ENCODE assay signal across 26 mouse cellular contexts in the genomic region with DNA sequence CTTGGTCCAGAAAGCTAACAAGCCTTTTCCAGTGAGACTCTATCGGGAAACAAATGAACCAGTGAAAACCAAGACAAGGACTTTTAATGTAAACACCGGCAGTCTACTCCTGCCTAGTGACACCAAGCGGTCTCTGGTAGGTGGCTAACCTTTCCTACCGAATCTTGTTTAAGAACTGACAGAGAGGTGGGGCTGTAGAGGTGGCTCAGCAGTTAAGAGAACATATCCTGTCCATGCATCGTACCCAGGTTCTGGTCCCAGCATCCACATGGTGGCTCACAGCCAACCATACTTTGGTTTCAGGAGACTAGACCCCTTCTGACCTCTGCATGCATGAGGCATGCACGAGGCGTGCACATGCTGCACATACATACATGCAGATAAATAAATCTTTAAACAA. TPM values are rescaled to one million over a fixed set of nuclear protein-coding genes. Genes with fewer than 3 reads are reported as not detected.
A peak's percentile ranks its signal among the peaks of the same experiment; 100 is the strongest.
DNase-seq lines count a peak whose midpoint lies in the region; ATAC-seq and TF ChIP-seq lines count a peak whose summit lies in the region.
"Had no signal": no experiment of that assay in that cellular context is flagged by ENCODE, and none has a peak within 500 bp of the region (broad histone marks: within the 10 kb centered on the region; RNA-seq: fewer than 3 reads in every experiment).

No protein-coding gene starts in this region.

- TF ChIP-seq RAD21 in CH12.LX (IDR thresholded peaks at IDR 0.05; ENCODE audit: low read depth, low read length): no peak

- ATAC-seq in heart, postnatal 0 days (ENCODE audit: insufficient read depth, low read depth): no peak
- ATAC-seq: forebrain, embryonic 15.5 days; hindbrain, postnatal 0 days had no signal

- dilution Hi-C loops in CH12.LX (cut with MboI; ENCODE audit: extremely low pct_ligation_motif_present, extremely low pct_unique_long_range_greater_than_20kb, low sequenced_read_pairs): no loop called here

- H3K4me3 ChIP-seq in heart, postnatal 0 days (ENCODE audit: low read depth, low read length): no peak overlapping the region
- H3K4me3 ChIP-seq in CH12.LX (replicated peaks in 1 of 3; ENCODE audit: low read depth in 2 of 3, low read length in 2 of 3, poor library complexity in 1 of 3): no peak overlapping the region
- H3K4me3 ChIP-seq in small intestine, adult 2 months (ENCODE audit: low read depth, low read length): no peak overlapping the region
- H3K4me3 ChIP-seq in lung, adult 2 months (replicated peaks; ENCODE audit: extremely low read depth, low read depth, low read length): no peak overlapping the region
- H3K4me3 ChIP-seq: embryonic facial prominence, embryonic 15.5 days; forebrain, embryonic 15.5 days; heart, adult 2 months; hindbrain, embryonic 13.5 days had no signal

- H3K4me1 ChIP-seq in heart, postnatal 0 days (ENCODE audit: control insufficient read depth, insufficient read depth): no peaks in the 10 kb centered on the region
- peaks cover 6 to 38% of the 10 kb centered on the region in 2 experiments for H3K4me1 ChIP-seq in CH12.LX (ENCODE audit: control insufficient read depth in 1 of 2, insufficient read depth in 2 of 2)
- H3K4me1 ChIP-seq in small intestine, adult 2 months (ENCODE audit: control insufficient read depth, insufficient read depth, insufficient read length, low read length): no peaks in the 10 kb centered on the region
- no peaks in the 10 kb centered on the region for H3K4me1 ChIP-seq in lung, adult 2 months (ENCODE audit: control insufficient read depth, insufficient read depth, low read length)
- H3K4me1 ChIP-seq: embryonic facial prominence, embryonic 15.5 days; forebrain, embryonic 15.5 days; hindbrain, embryonic 13.5 days had no signal

- H3K36me3 ChIP-seq in heart, postnatal 0 days (replicated peaks; ENCODE audit: control insufficient read depth, insufficient read depth, low read length): peaks cover 91% of the 10 kb centered on the region
- H3K36me3 ChIP-seq in CH12.LX (replicated peaks in 1 of 2; ENCODE audit: control insufficient read depth in 1 of 2, insufficient read depth in 1 of 2, low read length in 1 of 2): peaks cover 74 to 96% of the 10 kb centered on the region in 2 experiments
- H3K36me3 ChIP-seq in small intestine, adult 2 months (ENCODE audit: control insufficient read depth, insufficient read depth, low read length): peaks cover 38% of the 10 kb centered on the region

- WGBS in heart, postnatal 0 days: 90% methylated on average over 7 of the region's 7 CpGs
- WGBS in small intestine, adult 2 months: 82% methylated on average over 7 of the region's 7 CpGs
- 81% methylated on average over 7 of the region's 7 CpGs for WGBS in lung, adult 2 months

- no peak overlapping the region for H3K4me2 ChIP-seq in heart, postnatal 0 days (ENCODE audit: low read depth, low read length)
- H3K4me2 ChIP-seq in CH12.LX (ENCODE audit: insufficient read depth, low read depth, poor library complexity, severe bottlenecking): 0 out of 2 replicates have a peak overlapping the region, but pooled peaks have one; percentile 9
- H3K4me2 ChIP-seq: embryonic facial prominence, embryonic 15.5 days; forebrain, embryonic 15.5 days; heart, embryonic 11.5 days; hindbrain, embryonic 13.5 days had no signal

- TF ChIP-seq POLR2A in CH12.LX (IDR thresholded peaks at IDR 0.05; ENCODE audit: low read depth, low read length): no peak
- no peak for TF ChIP-seq POLR2A in small intestine, adult 2 months (IDR thresholded peaks at IDR 0.05; ENCODE audit: low read depth, low read length)
- no peak for TF ChIP-seq POLR2A in lung, adult 2 months (IDR thresholded peaks at IDR 0.05; ENCODE audit: borderline replicate concordance, extremely low read depth, low read depth, low read length)

- TF ChIP-seq CTCF in heart, postnatal 0 days (IDR thresholded peaks at IDR 0.05; ENCODE audit: low read depth): no peak
- no peak for TF ChIP-seq CTCF in CH12.LX (conservative IDR thresholded peaks at IDR 0.05 in 1 of 2, IDR thresholded peaks at IDR 0.05 in 1 of 2; ENCODE audit: low read depth in 2 of 2, low read length in 2 of 2)
- TF ChIP-seq CTCF in small intestine, adult 2 months (IDR thresholded peaks at IDR 0.05; ENCODE audit: extremely low read depth, insufficient read length, insufficient replicate concordance, low read depth, low read length): no peak
- TF ChIP-seq CTCF in lung, adult 2 months (IDR thresholded peaks at IDR 0.05; ENCODE audit: insufficient read depth, low read length): no peak

- no peak for DNase-seq in heart, postnatal 0 days (ENCODE audit: low spot score)
- DNase-seq in heart, postnatal 36 days: no peak
- DNase-seq in CH12.LX (ENCODE audit: extremely low read depth): no peak
- DNase-seq in thymus, postnatal 25 days: peak; percentile 64
- no peak for DNase-seq in cerebellum, postnatal 25 days
- no peak for DNase-seq in lung, adult 2 months
- DNase-seq: adrenal gland, adult 8-10 months; adrenal gland, postnatal 36 days; cerebellum, adult 11 months; cerebellum, adult 8-10 months; cerebellum, postnatal 36 days; gastrocnemius, postnatal 14 days; heart, adult 2 months; heart, postnatal 10 days had no signal

- H3K27ac ChIP-seq in heart, postnatal 0 days (ENCODE audit: low read depth): peak overlapping the region; percentile 70; the same call in 1 of the 2 replicates
- H3K27ac ChIP-seq in CH12.LX (ENCODE audit: insufficient read depth, low read depth): peak overlapping the region; percentile 79
- H3K27ac ChIP-seq in small intestine, adult 2 months (ENCODE audit: insufficient read depth, low read depth, low read length): peak overlapping the region; percentile 55; the same call in 1 of the 2 replicates
- H3K27ac ChIP-seq: embryonic facial prominence, embryonic 15.5 days; forebrain, embryonic 15.5 days; heart, adult 2 months; hindbrain, embryonic 13.5 days; hindbrain, postnatal 0 days had no signal

- H3K27me3 ChIP-seq in heart, postnatal 0 days (ENCODE audit: control insufficient read depth, insufficient read depth, low read length): no peaks in the 10 kb centered on the region
- no peaks in the 10 kb centered on the region for H3K27me3 ChIP-seq in CH12.LX (replicated peaks)
- no peaks in the 10 kb centered on the region for H3K27me3 ChIP-seq in small intestine, adult 2 months (ENCODE audit: control insufficient read depth, insufficient read depth, low read length)
- H3K27me3 ChIP-seq: embryonic facial prominence, embryonic 15.5 days; forebrain, embryonic 15.5 days; hindbrain, embryonic 13.5 days had no signal

- no peak overlapping the region for H3K9ac ChIP-seq in heart, postnatal 0 days (replicated peaks; ENCODE audit: low read depth, low read length)
- H3K9ac ChIP-seq in CH12.LX (ENCODE audit: insufficient read depth, low read depth): no peak overlapping the region
- H3K9ac ChIP-seq: embryonic facial prominence, embryonic 15.5 days; forebrain, embryonic 15.5 days; hindbrain, embryonic 13.5 days had no signal

- intact Hi-C loops in heart, postnatal 36 days (cut with DNase I): no loop called here

- H3K9me3 ChIP-seq in heart, postnatal 0 days (replicated peaks; ENCODE audit: control insufficient read depth, low read length): no peaks in the 10 kb centered on the region
- H3K9me3 ChIP-seq in CH12.LX (replicated peaks; ENCODE audit: low read length): no peaks in the 10 kb centered on the region
- H3K9me3 ChIP-seq: embryonic facial prominence, embryonic 15.5 days; forebrain, embryonic 15.5 days; hindbrain, embryonic 13.5 days had no signal

- no peak for TF ChIP-seq EP300 in heart, postnatal 0 days (IDR thresholded peaks at IDR 0.05; ENCODE audit: low read depth)
- TF ChIP-seq EP300 in CH12.LX (IDR thresholded peaks at IDR 0.05; ENCODE audit: low read length): no peak

- no peaks in the 10 kb centered on the region for H3K79me2 ChIP-seq in CH12.LX (replicated peaks; ENCODE audit: control insufficient read depth, extremely low read depth, insufficient read depth, poor library complexity, severe bottlenecking)

- in situ Hi-C loops in CH12.LX (cut with MboI; ENCODE audit: low pct_ligation_motif_present, low pct_unique_long_range_greater_than_20kb, low sequenced_read_pairs): no loop called here

RNA-seq across cellular contexts. Expression of gene Desi1, which starts 6.4 kb away (rescaled TPM):
- 9.0 and 13.6 TPM in 2 replicates for total RNA-seq in heart, postnatal 0 days (2014; rRNA removed; ENCODE audit: low replicate concordance)
- polyA plus RNA-seq in heart, postnatal 0 days (2015; fragmentation: Nextera tagmentation; extraction: Ambion mirVana): 15.4 and 16.1 TPM in 2 replicates
- total RNA-seq in heart, postnatal 36 days (2021): 10 to 100 TPM; 26.9 to 30.9 TPM
- 10.9 and 11.3 TPM in 2 replicates for total RNA-seq in CH12.LX (2012; rRNA removed)
- total RNA-seq in CH12.LX (2014; rRNA removed): 7.6 and 10.0 TPM in 2 replicates
- polyA plus RNA-seq in CH12.LX (2012; ENCODE audit: insufficient read length, low read depth): 39.2 and 47.3 TPM in 2 replicates
- polyA plus RNA-seq in small intestine, adult 2 months (2012; rRNA removed): 16.3 and 25.4 TPM in 2 replicates
- 24.0 and 31.1 TPM in 2 replicates for polyA plus RNA-seq in lung, adult 2 months (2012; rRNA removed)

RNA-seq across cellular contexts. Expression of gene Snu13, which starts 20.1 kb away (rescaled TPM):
- 204 and 222 TPM in 2 replicates for total RNA-seq in heart, postnatal 0 days (2014; rRNA removed; ENCODE audit: low replicate concordance)
- polyA plus RNA-seq in heart, postnatal 0 days (2015; fragmentation: Nextera tagmentation; extraction: Ambion mirVana): 109 and 123 TPM in 2 replicates
- total RNA-seq in heart, postnatal 36 days (2021): 10 to 100 TPM; 51.0 to 55.2 TPM
- total RNA-seq in CH12.LX (2012; rRNA removed) (167 and 225 TPM in 2 replicates), CH12.LX (2014; rRNA removed) (558 and 575 TPM in 2 replicates)
- polyA plus RNA-seq in CH12.LX (2012; ENCODE audit: insufficient read length, low read depth): 433 and 587 TPM in 2 replicates
- polyA plus RNA-seq in small intestine, adult 2 months (2012; rRNA removed): 24.6 and 25.7 TPM in 2 replicates
- 54.7 and 56.6 TPM in 2 replicates for polyA plus RNA-seq in lung, adult 2 months (2012; rRNA removed)

RNA-seq across cellular contexts. Expression of gene 4930407I10Rik, which starts 31.7 kb away (rescaled TPM):
- total RNA-seq in heart, postnatal 0 days (2014; rRNA removed; ENCODE audit: low replicate concordance): not detected in 2 replicates
- not detected in 2 replicates for polyA plus RNA-seq in heart, postnatal 0 days (2015; fragmentation: Nextera tagmentation; extraction: Ambion mirVana)
- total RNA-seq in heart, postnatal 36 days (2021): not detected
- total RNA-seq in CH12.LX (2012; rRNA removed) (0.04 TPM in 2 replicates), CH12.LX (2014; rRNA removed) (not detected in 2 replicates)
- polyA plus RNA-seq in CH12.LX (2012; ENCODE audit: insufficient read length, low read depth): not detected in 2 replicates
- not detected in 2 replicates for polyA plus RNA-seq in small intestine, adult 2 months (2012; rRNA removed)
- not detected in 2 replicates for polyA plus RNA-seq in lung, adult 2 months (2012; rRNA removed)
- total RNA-seq: adrenal gland, adult 8-10 months; adrenal gland, postnatal 36 days; ES-E14; gastrocnemius, adult 18-20 months; gastrocnemius, postnatal 14 days; heart, adult 2 months; heart, postnatal 10 days; hematopoietic stem cell, adult 5-6 weeks; hindbrain, postnatal 0 days had no signal
- polyA plus RNA-seq: embryonic facial prominence, embryonic 15.5 days; forebrain, embryonic 11.5 days; forebrain, embryonic 15.5 days; frontal cortex, adult 2 months; heart, adult 2 months; heart, embryonic 11.5 days; hindbrain, embryonic 13.5 days; hindbrain, postnatal 0 days; intestine, embryonic 14.5 days had no signal

RNA-seq across cellular contexts. Expression of gene Xrcc6, which starts 39.6 kb away (rescaled TPM):
- 25.2 and 37.2 TPM in 2 replicates for total RNA-seq in heart, postnatal 0 days (2014; rRNA removed; ENCODE audit: low replicate concordance)
- polyA plus RNA-seq in heart, postnatal 0 days (2015; fragmentation: Nextera tagmentation; extraction: Ambion mirVana): 36.8 and 39.0 TPM in 2 replicates
- 10 to 100 TPM; 25.0 to 26.5 TPM for total RNA-seq in heart, postnatal 36 days (2021)
- total RNA-seq in CH12.LX (2012; rRNA removed) (67.3 and 80.0 TPM in 2 replicates), CH12.LX (2014; rRNA removed) (79.5 and 83.5 TPM in 2 replicates)
- 80.8 and 94.0 TPM in 2 replicates for polyA plus RNA-seq in CH12.LX (2012; ENCODE audit: insufficient read length, low read depth)
- 7.8 and 9.1 TPM in 2 replicates for polyA plus RNA-seq in small intestine, adult 2 months (2012; rRNA removed)
- 11.5 and 13.3 TPM in 2 replicates for polyA plus RNA-seq in lung, adult 2 months (2012; rRNA removed)

RNA-seq across cellular contexts. Expression of gene Mei1, which starts 42.5 kb away (rescaled TPM):
- total RNA-seq in heart, postnatal 0 days (2014; rRNA removed; ENCODE audit: low replicate concordance): not detected in 2 replicates
- polyA plus RNA-seq in heart, postnatal 0 days (2015; fragmentation: Nextera tagmentation; extraction: Ambion mirVana): not detected in 2 replicates
- not detected for total RNA-seq in heart, postnatal 36 days (2021)
- total RNA-seq in CH12.LX (2012; rRNA removed) (0.04 TPM in 1 of 2 replicates, not detected in the other), CH12.LX (2014; rRNA removed) (not detected in 2 replicates)
- not detected in 2 replicates for polyA plus RNA-seq in CH12.LX (2012; ENCODE audit: insufficient read length, low read depth)
- polyA plus RNA-seq in small intestine, adult 2 months (2012; rRNA removed): 0.04 and 0.05 TPM in 2 replicates
- polyA plus RNA-seq in lung, adult 2 months (2012; rRNA removed): not detected in 2 replicates
- total RNA-seq: heart, adult 2 months; heart, postnatal 10 days; hematopoietic stem cell, adult 5-6 weeks had no signal
- polyA plus RNA-seq: forebrain, embryonic 11.5 days; forebrain, embryonic 15.5 days; heart, adult 2 months; heart, embryonic 11.5 days; intestine, embryonic 14.5 days had no signal
